Mouse (Mus musculus) heart, embryonic 13.5 days (tissue): ENCODE measurements around the gene Sesn2. TPM values are rescaled to one million over a fixed set of nuclear protein-coding genes. Genes with fewer than 3 reads are reported as not detected.

Experiments used
- ATAC-seq: fragments of 200-750 bp; cut with Nextera tagmentation; 2 replicates; pipeline ENCODE4 v1.8.0; 2017; ENCODE audit warnings: moderate TSS enrichment; ENCODE audit not compliant: insufficient number of reproducible peaks, low FRiP score, low TSS enrichment; ENCODE audit errors: extremely low read depth
- H3K27ac ChIP-seq: fragments of 300-500 bp; sonication (generic); replicated peaks from 2 replicates; pipeline ENCODE4 v1.5.1; 2015; ENCODE audit warnings: moderate library complexity, mild to moderate bottlenecking, inconsistent platforms
- H3K27me3 ChIP-seq: fragments of 300-500 bp; sonication (generic); replicated peaks from 2 replicates; pipeline ENCODE4 v1.6.1; 2015; ENCODE audit warnings: mild to moderate bottlenecking, inconsistent platforms
- H3K36me3 ChIP-seq: fragments of 300-500 bp; sonication (generic); 2 replicates; pipeline ENCODE4 v1.6.1; 2015; ENCODE audit warnings: mild to moderate bottlenecking, inconsistent platforms
- H3K4me1 ChIP-seq: fragments of 300-500 bp; sonication (generic); 2 replicates; pipeline ENCODE4 v1.6.1; 2015; ENCODE audit warnings: inconsistent platforms
- H3K4me2 ChIP-seq: fragments of 300-500 bp; sonication (generic); 2 replicates; pipeline ENCODE4 v1.6.1; 2015; ENCODE audit warnings: inconsistent platforms, mild to moderate bottlenecking, moderate library complexity
- H3K4me3 ChIP-seq: fragments of 300-500 bp; sonication (generic); 2 replicates; pipeline ENCODE4 v1.5.1; 2015; ENCODE audit warnings: moderate library complexity, mild to moderate bottlenecking, inconsistent platforms
- H3K9ac ChIP-seq: fragments of 300-500 bp; sonication (generic); 2 replicates; pipeline ENCODE4 v1.6.1; 2015; ENCODE audit warnings: inconsistent platforms, mild to moderate bottlenecking, moderate library complexity
- H3K9me3 ChIP-seq: fragments of 300-500 bp; sonication (generic); 2 replicates; pipeline ENCODE4 v1.6.1; 2016; ENCODE audit warnings: inconsistent platforms
- WGBS: fragments of 180-500 bp; shearing (Covaris S2); methylation state at CpG from one replicate; pipeline ENCODE4 v1.1.7; 2015; ENCODE audit warnings: mixed read lengths; 5-methylcytosine and 5-hydroxymethylcytosine counted together
- polyA plus RNA-seq: library from polyadenylated mRNA; unstranded; fragments of >200 nt; fragmentation: Nextera tagmentation; extraction: Ambion mirVana; gene quantifications from 2 replicates; pipeline ENCODE4 v1.2.1, GENCODE M21; 2015

The Sesn2 gene
- polyA plus RNA-seq, 1 experiment from 2014 or later = 7.3 TPM

- H3K4me2 ChIP-seq = no peak overlapping the region
- H3K4me3 ChIP-seq = no peak overlapping the region
- no peaks in the 10 kb centered on the region for H3K4me1 ChIP-seq
- H3K27me3 ChIP-seq = no peaks in the 10 kb centered on the region
- no peak for ATAC-seq
- H3K9ac ChIP-seq = no peak overlapping the region
- no peaks in the 10 kb centered on the region for H3K9me3 ChIP-seq
- no peaks in the 10 kb centered on the region for H3K36me3 ChIP-seq
- no peak overlapping the region for H3K27ac ChIP-seq
- 75% methylated on average over 3 of the region's 3 CpGs for WGBS
Observed at GRCm38 (mm10) chr4:132449778-132450177, 60.5 kb downstream of the Sesn2 start.

GRCm38 (mm10) chr4:132446105-132446504 lies 64.2 kb downstream of the Sesn2 start:
- no peaks in the 10 kb centered on the region for H3K4me1 ChIP-seq
- no peak for ATAC-seq
- H3K27me3 ChIP-seq = no peaks in the 10 kb centered on the region
- no peak overlapping the region for H3K4me2 ChIP-seq
- H3K27ac ChIP-seq = no peak overlapping the region
- H3K9ac ChIP-seq = no peak overlapping the region
- H3K9me3 ChIP-seq = no peaks in the 10 kb centered on the region
- no peaks in the 10 kb centered on the region for H3K36me3 ChIP-seq
- no peak overlapping the region for H3K4me3 ChIP-seq
- WGBS = 68% methylated on average over 12 of the region's 12 CpGs

DNA sequence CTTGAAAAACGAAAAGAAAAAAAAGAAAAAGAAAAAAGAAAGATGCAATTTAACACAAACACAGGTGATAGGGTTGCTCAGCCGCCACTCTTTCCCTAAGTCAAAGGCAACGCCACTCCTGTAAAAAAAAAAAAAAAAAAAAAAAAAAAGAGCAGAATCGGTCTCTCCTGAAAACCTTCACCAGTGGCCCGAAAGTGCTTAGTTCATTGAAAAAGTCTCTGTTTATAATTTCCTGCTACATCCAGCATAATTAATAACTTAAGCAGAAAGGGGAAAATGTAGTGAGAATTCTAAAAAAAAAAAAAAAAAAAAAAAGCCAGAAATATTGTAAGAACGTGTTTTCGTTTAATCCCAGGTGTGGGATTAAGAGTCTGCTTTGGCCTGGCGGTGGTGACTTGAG lies 65.8 kb downstream of the Sesn2 start:
- no peaks in the 10 kb centered on the region for H3K27me3 ChIP-seq
- no peak overlapping the region for H3K4me3 ChIP-seq
- H3K27ac ChIP-seq = no peak overlapping the region
- no peak for ATAC-seq
- no peaks in the 10 kb centered on the region for H3K36me3 ChIP-seq
- no peak overlapping the region for H3K9ac ChIP-seq
- no peaks in the 10 kb centered on the region for H3K9me3 ChIP-seq
- no peak overlapping the region for H3K4me2 ChIP-seq
- no peaks in the 10 kb centered on the region for H3K4me1 ChIP-seq
- 78% methylated on average over 8 of the region's 8 CpGs for WGBS

Other genes with a start within 250 kb of the Sesn2 start
- gene Gmeb1, start 248.9 kb downstream of the Sesn2 start, polyA plus RNA-seq = 27.5 and 28.8 TPM in 2 replicates
- 26.6 and 33.6 TPM in 2 replicates for gene Taf12, start 236.1 kb downstream of the Sesn2 start, polyA plus RNA-seq
- 1.1 and 1.8 TPM in 2 replicates for gene Rab42, start 207.1 kb downstream of the Sesn2 start, polyA plus RNA-seq
- 61.9 and 74.4 TPM in 2 replicates for gene Trnau1ap, start 181.0 kb downstream of the Sesn2 start, polyA plus RNA-seq
- 37.6 and 42.1 TPM in 2 replicates for gene Rcc1, start 156.9 kb downstream of the Sesn2 start, polyA plus RNA-seq
- gene Phactr4, start 88.0 kb downstream of the Sesn2 start, polyA plus RNA-seq = 15.9 and 16.7 TPM in 2 replicates
- 13.9 and 15.8 TPM in 2 replicates for gene Med18, start 46.6 kb downstream of the Sesn2 start, polyA plus RNA-seq
- 1,230 and 1,350 TPM in 2 replicates for gene Atpif1, start 23.2 kb upstream of the Sesn2 start, polyA plus RNA-seq
- 103 and 116 TPM in 2 replicates for gene Dnajc8, start 25.0 kb upstream of the Sesn2 start, polyA plus RNA-seq
- 0.62 and 1.2 TPM in 2 replicates for gene Ptafr, start 53.6 kb upstream of the Sesn2 start, polyA plus RNA-seq
- 17.7 and 19.7 TPM in 2 replicates for gene Eya3, start 128.5 kb upstream of the Sesn2 start, polyA plus RNA-seq
- 3.8 and 4.4 TPM in 2 replicates for gene Xkr8, start 222.0 kb upstream of the Sesn2 start, polyA plus RNA-seq
- 6.1 TPM in 2 replicates for gene Smpdl3b, start 246.8 kb upstream of the Sesn2 start, polyA plus RNA-seq